Mouse (Mus musculus) neural tube, embryonic 14.5 days (tissue): ENCODE results near the gene Mrpl42. TPM values are rescaled to one million over a fixed set of nuclear protein-coding genes. Genes with fewer than 3 reads are reported as not detected.

ENCODE experiments used
- ATAC-seq: fragments of 200-750 bp; cut with Nextera tagmentation; 2 replicates; pipeline ENCODE4 v1.8.0; 2017; ENCODE audit warnings: low read depth, mild to moderate bottlenecking, moderate TSS enrichment, moderate library complexity
- H3K27ac ChIP-seq: fragments of 300-500 bp; sonication (generic); 2 replicates; pipeline ENCODE4 v1.5.1; 2014; ENCODE audit warnings: low read depth, mild to moderate bottlenecking, control low read depth, low read length, moderate library complexity, mixed read lengths
- H3K27me3 ChIP-seq: fragments of 300-500 bp; sonication (generic); 2 replicates; pipeline ENCODE4 v1.6.1; 2014; ENCODE audit warnings: low read length; ENCODE audit not compliant: control insufficient read depth, insufficient read depth
- H3K36me3 ChIP-seq: fragments of 300-500 bp; sonication (generic); 2 replicates; pipeline ENCODE4 v1.6.1; 2014; ENCODE audit warnings: low read length, mixed read lengths; ENCODE audit not compliant: control insufficient read depth, insufficient read depth
- H3K4me1 ChIP-seq: fragments of 300-500 bp; sonication (generic); 2 replicates; pipeline ENCODE4 v1.6.1; 2014; ENCODE audit warnings: low read length; ENCODE audit not compliant: control insufficient read depth, insufficient read depth
- H3K4me2 ChIP-seq: fragments of 300-500 bp; sonication (generic); 2 replicates; pipeline ENCODE4 v1.6.1; 2014; ENCODE audit warnings: mild to moderate bottlenecking, low read depth, low read length, control low read depth
- H3K4me3 ChIP-seq: fragments of 300-500 bp; sonication (generic); 2 replicates; pipeline ENCODE4 v1.5.1; 2014; ENCODE audit warnings: low read depth, low read length, control low read depth, mixed read lengths
- H3K9ac ChIP-seq: fragments of 300-500 bp; sonication (generic); replicated peaks from 2 replicates; pipeline ENCODE4 v1.6.1; 2014; ENCODE audit warnings: low read depth, mild to moderate bottlenecking, control low read depth, low read length, mixed read lengths
- H3K9me3 ChIP-seq: fragments of 300-500 bp; sonication (generic); 2 replicates; pipeline ENCODE4 v1.6.1; 2016; ENCODE audit warnings: low read length; ENCODE audit not compliant: control insufficient read depth
- WGBS: fragments of 180-500 bp; shearing (Covaris S2); extraction: QIAGEN DNeasy Blood & Tissue Kit; methylation state at CpG from one replicate; pipeline ENCODE4 v1.1.7; 2014; 5-methylcytosine and 5-hydroxymethylcytosine counted together
- polyA plus RNA-seq: library from polyadenylated mRNA; unstranded; fragments of >200 nt; fragmentation: Nextera tagmentation; extraction: Ambion mirVana; gene quantifications from 2 replicates; pipeline ENCODE4 v1.2.1, GENCODE M21; 2014

The Mrpl42 gene
- polyA plus RNA-seq, 1 experiment from 2014 or later, result 276 TPM

DNA sequence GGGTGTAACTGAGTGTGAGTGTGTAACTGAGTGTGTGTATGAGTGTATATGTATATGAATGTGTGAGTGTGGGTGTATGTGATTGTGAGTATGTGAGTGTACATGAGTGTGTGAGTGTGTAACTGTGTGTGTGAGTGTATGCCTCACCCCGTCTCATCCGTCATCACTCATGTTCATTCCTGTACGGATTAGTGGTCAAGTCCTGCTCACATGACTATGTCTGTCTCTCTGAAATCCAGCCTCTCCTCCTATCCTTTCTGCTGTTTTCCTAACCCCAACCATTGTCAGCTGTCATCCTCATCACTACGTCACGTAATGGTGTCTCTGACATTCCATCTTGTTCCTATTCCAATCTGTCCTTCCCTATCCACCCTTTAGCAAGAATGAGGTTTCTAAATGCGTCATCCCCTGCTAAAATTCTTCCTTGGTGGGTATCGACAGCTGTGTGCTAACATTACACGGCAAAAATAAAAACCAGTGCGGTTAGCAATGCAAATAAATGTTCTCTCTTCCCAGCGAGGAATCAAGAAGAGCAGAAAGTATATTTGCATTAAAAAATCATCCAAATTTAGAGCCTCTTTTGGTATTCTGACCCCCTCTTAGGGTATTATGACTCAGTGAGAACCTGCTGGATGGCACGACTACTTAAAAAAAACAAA lies 29.7 kb downstream of the Mrpl42 start:
- Histone ChIP-seq H3K9me3 (no peaks in the 10 kb centered on the region), H3K4me2 (no peak overlapping the region), H3K4me1 (no peaks in the 10 kb centered on the region), H3K9ac (no peak overlapping the region), H3K27me3 (no peaks in the 10 kb centered on the region), H3K4me3 (no peak overlapping the region), H3K36me3 (no peaks in the 10 kb centered on the region), H3K27ac (no peak overlapping the region)
- no peak for ATAC-seq
- WGBS, result 87% methylated on average over 11 of the region's 11 CpGs

DNA sequence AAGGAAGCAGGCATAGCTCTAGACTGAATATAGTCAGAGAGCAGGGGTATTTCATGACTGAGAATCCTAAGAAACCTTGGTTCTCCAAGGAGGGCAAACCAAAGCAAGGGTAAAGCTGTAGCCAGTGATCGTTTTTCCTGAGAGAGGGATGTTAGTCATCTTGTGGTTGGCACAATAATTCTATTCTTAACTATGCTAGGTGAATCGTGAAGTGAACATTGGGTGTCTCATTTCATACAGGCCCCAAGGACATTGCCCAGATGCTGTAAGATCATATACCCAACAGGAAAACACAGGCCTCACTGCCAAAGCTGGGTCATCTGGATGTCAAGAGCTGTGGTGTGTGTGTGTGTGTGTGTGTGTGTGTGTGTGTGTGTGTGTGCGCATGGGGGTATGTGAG lies 30.6 kb downstream of the Mrpl42 start:
- Histone ChIP-seq H3K4me3 (no peak overlapping the region), H3K4me1 (no peaks in the 10 kb centered on the region), H3K36me3 (no peaks in the 10 kb centered on the region), H3K9me3 (no peaks in the 10 kb centered on the region), H3K4me2 (no peak overlapping the region), H3K27ac (no peak overlapping the region), H3K27me3 (no peaks in the 10 kb centered on the region), H3K9ac (no peak overlapping the region)
- ATAC-seq, result no peak
- WGBS, result 82% methylated on average over 3 of the region's 3 CpGs

DNA sequence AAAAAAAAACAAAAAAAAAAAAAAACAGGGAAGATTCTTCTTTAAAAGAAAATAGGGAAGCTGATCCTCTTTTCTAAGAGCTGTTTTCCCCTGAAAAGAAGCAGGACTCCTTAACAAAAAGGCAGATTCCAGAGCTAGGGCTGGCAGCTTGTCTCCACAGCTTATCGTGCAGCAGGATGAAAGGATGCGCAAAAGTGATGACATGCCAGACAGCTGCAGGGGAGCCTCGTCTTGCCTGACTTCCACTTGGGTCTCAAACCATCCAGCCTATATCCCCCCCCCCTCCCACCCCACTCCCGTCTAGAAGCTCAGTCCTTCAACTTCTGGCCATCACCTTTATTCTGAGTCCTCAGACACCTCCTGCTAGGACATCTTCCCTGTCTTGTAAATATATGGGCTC lies 32.8 kb downstream of the Mrpl42 start:
- Histone ChIP-seq H3K4me2 (no peak overlapping the region), H3K4me1 (no peaks in the 10 kb centered on the region), H3K9me3 (no peaks in the 10 kb centered on the region), H3K36me3 (no peaks in the 10 kb centered on the region), H3K4me3 (no peak overlapping the region), H3K9ac (no peak overlapping the region), H3K27me3 (no peaks in the 10 kb centered on the region), H3K27ac (no peak overlapping the region)
- 71% methylated on average over 4 of the region's 4 CpGs for WGBS
- ATAC-seq, result no peak

DNA sequence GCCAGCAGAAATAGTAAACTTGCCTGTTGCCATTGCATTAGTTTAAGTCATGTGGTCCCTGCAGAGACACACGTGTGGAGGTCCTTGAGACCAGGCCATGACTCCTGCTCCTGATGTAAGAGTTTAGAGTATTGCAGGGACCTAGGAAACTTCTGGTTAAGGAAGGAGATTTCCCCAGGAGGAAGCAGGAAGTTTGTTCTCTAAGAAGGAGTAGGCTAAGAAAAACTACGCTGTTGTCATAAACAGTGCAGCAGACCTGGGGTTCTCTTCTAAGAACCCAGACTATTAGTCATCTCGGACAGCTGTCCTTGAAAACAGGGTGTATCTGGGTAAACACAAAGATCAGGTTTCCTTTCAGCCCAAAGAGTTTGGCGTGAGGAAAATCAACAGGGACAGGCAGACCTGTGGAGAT lies 36.2 kb downstream of the Mrpl42 start:
- no peak for ATAC-seq
- H3K27me3 ChIP-seq, result no peaks in the 10 kb centered on the region

DNA sequence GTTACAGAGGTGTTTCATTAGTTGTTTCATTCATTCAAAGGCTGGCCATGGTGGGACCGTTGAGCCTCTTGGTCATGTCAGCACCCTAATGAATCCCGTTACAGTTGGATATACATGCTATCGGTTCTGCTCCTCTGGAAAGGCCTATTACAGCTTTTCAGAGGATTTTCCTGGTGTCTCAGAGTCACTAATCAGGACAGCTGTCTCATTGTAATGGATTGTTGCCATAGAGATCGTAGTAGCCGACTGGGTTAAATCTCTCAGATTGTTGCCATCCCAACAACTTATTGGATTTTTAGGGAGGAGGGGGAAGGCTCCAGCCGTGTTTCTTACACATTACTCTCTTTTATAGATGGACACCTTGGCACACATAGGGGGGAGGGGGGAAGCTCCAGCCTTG lies 37.2 kb downstream of the Mrpl42 start:
- Histone ChIP-seq H3K4me3 (no peak overlapping the region), H3K9ac (no peak overlapping the region), H3K9me3 (no peaks in the 10 kb centered on the region), H3K4me1 (no peaks in the 10 kb centered on the region), H3K36me3 (no peaks in the 10 kb centered on the region), H3K4me2 (no peak overlapping the region), H3K27me3 (no peaks in the 10 kb centered on the region), H3K27ac (no peak overlapping the region)
- ATAC-seq, result no peak
- 64% methylated on average over 6 of the region's 6 CpGs for WGBS

More for the DNA sequence above, 36.2 kb downstream of the Mrpl42 start:
- no peak overlapping the region for H3K27ac ChIP-seq
- H3K4me2 ChIP-seq, result no peak overlapping the region
- H3K9ac ChIP-seq, result no peak overlapping the region
- H3K36me3 ChIP-seq, result no peaks in the 10 kb centered on the region
- no peak overlapping the region for H3K4me3 ChIP-seq
- H3K4me1 ChIP-seq, result no peaks in the 10 kb centered on the region
- no peaks in the 10 kb centered on the region for H3K9me3 ChIP-seq
- WGBS, result 66% methylated on average over 4 of the region's 4 CpGs

DNA sequence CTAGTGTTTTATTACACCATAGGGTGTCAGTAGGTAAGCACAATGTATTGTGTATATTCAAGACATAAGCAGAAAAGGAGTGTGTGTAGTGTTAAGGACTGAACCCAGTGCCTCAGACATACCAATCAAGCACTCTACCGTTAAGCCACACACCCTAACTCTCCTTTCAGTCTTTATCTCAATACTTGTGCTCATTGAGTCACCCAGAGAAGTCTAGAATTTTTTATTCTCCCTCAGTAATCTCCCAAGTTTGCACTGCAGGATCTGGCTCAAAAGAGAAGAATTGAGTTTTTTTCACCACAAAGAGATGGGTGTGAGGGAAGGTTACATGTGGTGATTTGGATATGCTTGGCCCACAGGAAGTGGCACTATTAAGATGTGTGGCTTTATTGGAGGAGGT lies 39.5 kb downstream of the Mrpl42 start:
- no peak overlapping the region for H3K9ac ChIP-seq
- H3K4me2 ChIP-seq, result no peak overlapping the region
- H3K27ac ChIP-seq, result no peak overlapping the region
- no peak overlapping the region for H3K4me3 ChIP-seq
- 65% methylated on average over 1 of the region's 1 CpGs for WGBS
- no peaks in the 10 kb centered on the region for H3K9me3 ChIP-seq
- no peaks in the 10 kb centered on the region for H3K27me3 ChIP-seq
- no peaks in the 10 kb centered on the region for H3K4me1 ChIP-seq
- H3K36me3 ChIP-seq, result no peaks in the 10 kb centered on the region
- ATAC-seq, result no peak

DNA sequence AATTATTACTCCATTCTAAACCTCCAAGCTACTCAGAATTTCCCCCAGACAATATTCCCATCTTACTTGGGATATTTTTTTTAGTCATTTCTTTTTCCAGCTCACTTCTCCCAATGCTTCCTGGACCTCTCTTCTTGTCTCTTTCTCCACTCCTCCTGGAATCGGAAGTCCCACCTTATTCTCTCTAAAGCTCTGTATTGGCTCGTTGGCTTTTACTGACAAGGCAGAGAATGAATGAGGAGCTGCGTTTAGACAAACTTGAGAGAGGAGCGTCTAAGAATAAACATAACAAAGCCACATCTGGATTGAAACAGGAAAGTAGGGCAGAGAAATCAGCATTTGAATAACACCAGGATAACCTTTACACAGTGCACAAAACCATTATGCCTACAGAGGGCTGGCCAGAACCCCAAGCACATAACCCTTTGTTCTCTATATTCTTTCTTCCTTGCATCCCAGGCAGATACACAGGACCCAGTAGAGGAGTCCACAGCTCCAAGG lies 40.6 kb downstream of the Mrpl42 start:
- H3K9ac ChIP-seq, result no peak overlapping the region
- WGBS, result 59% methylated on average over 4 of the region's 4 CpGs
- no peak overlapping the region for H3K27ac ChIP-seq
- H3K4me3 ChIP-seq, result no peak overlapping the region
- no peak for ATAC-seq
- no peaks in the 10 kb centered on the region for H3K36me3 ChIP-seq
- H3K4me1 ChIP-seq, result no peaks in the 10 kb centered on the region
- H3K27me3 ChIP-seq, result no peaks in the 10 kb centered on the region
- no peaks in the 10 kb centered on the region for H3K9me3 ChIP-seq
- no peak overlapping the region for H3K4me2 ChIP-seq

DNA sequence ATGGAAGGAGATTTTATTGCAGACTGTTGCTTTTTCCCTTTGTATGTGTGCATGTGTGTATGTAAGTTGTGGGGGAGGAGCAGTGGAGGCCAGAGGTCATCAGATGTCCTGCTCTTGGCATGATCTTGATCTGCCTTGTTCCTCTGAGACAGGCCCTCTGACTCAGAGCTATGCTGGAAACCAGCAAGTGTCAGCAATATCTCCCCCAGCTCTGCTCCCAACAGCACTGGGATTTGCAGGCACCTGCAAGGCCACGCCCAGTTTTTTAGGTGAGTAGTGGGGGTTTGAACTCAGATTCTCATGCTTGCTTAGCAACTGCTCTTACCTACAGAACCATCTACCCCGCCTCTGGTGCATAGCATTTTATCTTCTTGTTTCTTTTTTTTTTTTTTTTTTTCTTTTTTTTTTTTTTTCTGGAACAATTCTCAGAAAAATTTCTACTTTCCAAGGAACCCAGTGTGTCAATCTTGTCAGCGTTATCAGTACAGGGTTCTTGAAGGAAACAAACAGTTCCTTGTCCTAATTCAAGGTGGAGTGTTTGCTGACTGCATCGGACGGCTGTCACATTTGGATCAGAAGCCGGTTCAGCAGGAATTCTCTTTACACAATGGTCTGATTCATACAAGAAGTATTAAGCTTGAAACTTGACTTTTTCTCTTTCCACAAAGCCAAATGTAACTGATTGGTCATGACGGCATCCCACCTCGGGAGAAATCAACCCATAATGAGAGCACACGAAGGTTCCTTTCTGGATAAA lies 43.5 kb downstream of the Mrpl42 start:
- Histone ChIP-seq H3K27me3 (no peaks in the 10 kb centered on the region), H3K27ac (no peak overlapping the region), H3K9me3 (no peaks in the 10 kb centered on the region), H3K4me1 (no peaks in the 10 kb centered on the region), H3K36me3 (no peaks in the 10 kb centered on the region), H3K4me2 (no peak overlapping the region), H3K9ac (no peak overlapping the region), H3K4me3 (no peak overlapping the region)
- no peak for ATAC-seq
- WGBS, result 90% methylated on average over 9 of the region's 9 CpGs

DNA sequence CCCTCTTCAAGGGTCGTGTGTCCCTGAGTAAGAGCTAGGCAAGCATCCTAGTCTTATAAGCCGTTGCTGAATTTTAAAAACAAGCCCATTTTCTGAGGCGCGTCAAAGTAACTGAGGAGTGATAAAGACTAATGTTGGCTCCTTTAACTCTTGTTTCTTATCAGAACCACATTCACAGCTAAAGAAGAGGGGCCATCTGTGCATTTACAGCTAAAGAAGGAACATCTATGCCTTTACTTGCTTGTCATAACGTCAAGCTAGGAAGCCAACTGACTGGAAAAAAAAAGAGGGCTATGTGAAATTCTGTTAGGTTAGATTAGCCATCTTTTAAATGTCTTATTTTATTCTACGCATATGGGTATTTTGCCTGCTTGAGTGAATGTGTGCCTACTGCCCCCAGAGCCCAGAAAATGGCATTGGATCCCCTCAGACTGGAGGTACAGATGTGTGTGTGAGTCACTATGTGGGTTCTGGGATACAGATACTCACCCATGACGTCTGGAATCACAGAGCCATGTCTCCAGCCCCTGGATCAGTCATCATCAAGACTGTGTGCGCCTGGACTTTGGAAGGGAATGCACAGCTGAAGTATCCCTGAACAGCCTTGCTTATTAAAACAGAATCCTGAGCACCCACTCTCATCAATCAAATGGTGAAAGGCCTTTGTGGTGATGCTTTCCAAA lies 44.2 kb downstream of the Mrpl42 start:
- Histone ChIP-seq H3K9me3 (no peaks in the 10 kb centered on the region), H3K4me3 (no peak overlapping the region), H3K27ac (no peak overlapping the region), H3K9ac (no peak overlapping the region), H3K4me2 (no peak overlapping the region), H3K27me3 (no peaks in the 10 kb centered on the region), H3K36me3 (no peaks in the 10 kb centered on the region), H3K4me1 (no peaks in the 10 kb centered on the region)
- ATAC-seq, result no peak
- 84% methylated on average over 8 of the region's 8 CpGs for WGBS
